Mouse (Mus musculus): ENCODE data around the gene Brf1.

GRCm38 (mm10) chr12:112925950-112926349, 74.6 kb downstream of the Brf1 start:
- TF ChIP-seq CTCF (IDR thresholded peaks at IDR 0.05; ENCODE audit: borderline replicate concordance, insufficient read depth, low read length) (peak; percentile 13; the same call in 1 of the 2 replicates), POLR2A (IDR thresholded peaks at IDR 0.05; ENCODE audit: low read depth, low read length) (no peak)
